Mouse (Mus musculus): ENCODE results near the gene Cep162. TPM values are rescaled to one million over a fixed set of nuclear protein-coding genes. Genes with fewer than 3 reads are reported as not detected.
A peak's percentile ranks its signal among the peaks of the same experiment; 100 is the strongest.

Cep162 gene
- polyA plus RNA-seq (2014; fragmentation: Nextera tagmentation; extraction: Ambion mirVana): 5.6 and 5.8 TPM in 2 replicates

DNA sequence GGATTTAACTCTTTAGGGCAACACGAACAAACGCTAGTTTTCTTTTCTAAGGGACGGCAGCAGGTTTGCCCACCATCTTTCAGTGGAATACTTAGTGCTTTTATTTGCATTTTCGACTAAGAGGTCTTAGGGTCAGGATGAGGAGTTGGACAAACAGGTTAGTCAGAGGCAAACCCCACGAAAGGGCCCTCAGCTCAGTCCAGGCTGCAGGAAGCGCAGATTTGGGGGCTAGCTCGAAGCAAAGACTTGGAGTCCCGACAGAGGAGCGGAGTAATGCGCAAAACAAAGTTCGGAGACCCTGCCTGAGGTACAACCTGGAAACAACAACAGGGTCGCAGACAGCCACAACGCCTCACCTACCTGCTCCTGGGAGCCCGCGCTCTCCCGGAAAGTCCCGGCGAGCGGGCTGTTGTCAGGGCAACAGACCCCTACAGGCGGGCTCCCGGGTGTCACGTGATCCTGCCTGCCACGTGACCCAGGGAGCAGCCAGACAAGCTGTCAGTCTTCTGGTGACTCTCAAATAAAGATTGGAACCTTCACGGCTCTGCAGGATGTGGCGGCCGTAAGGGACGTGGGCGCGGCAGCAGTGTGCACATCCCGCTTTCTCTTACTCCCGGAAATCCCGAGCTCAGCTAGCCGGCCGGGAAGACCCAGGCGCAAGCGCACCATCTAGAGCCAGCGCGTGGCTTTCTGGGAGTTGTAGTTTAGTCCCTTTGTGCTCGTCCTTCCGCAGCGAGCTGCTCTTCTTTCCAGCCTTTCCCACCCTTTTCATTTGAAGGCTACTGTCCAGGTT lies at the start of gene Cep162:
Gene Cep162 (minus strand): TSS at position 634 of the 793 bp plus-strand sequence.
- peak; percentile 85 for DNase-seq (ENCODE audit: low spot score)
- no peaks in the 10 kb centered on the region for H3K27me3 ChIP-seq (replicated peaks; ENCODE audit: control insufficient read depth, insufficient read depth, low read length)
- WGBS: under 1% methylated on average over 41 of the region's 41 CpGs
- H3K9me3 ChIP-seq (ENCODE audit: control insufficient read depth, low read length): no peaks in the 10 kb centered on the region
- peak within 1 kb of the TSS; percentile 79 for H3K4me2 ChIP-seq
- no peaks in the 10 kb centered on the region for H3K4me1 ChIP-seq (replicated peaks; ENCODE audit: control insufficient read depth, insufficient read depth, low read length)
- ATAC-seq (replicated peaks; ENCODE audit: low FRiP score): peak; percentile 97
- peak within 1 kb of the TSS; percentile 69 for H3K9ac ChIP-seq (ENCODE audit: low read depth, low read length)
- peak within 1 kb of the TSS; percentile 49; the same call in 1 of the 2 replicates for H3K27ac ChIP-seq (ENCODE audit: low read depth, low read length)
- H3K36me3 ChIP-seq (ENCODE audit: control insufficient read depth, insufficient read depth, low read length): no peaks in the 10 kb centered on the region; the same call in 1 of the 2 replicates
- H3K4me3 ChIP-seq (ENCODE audit: low read depth, low read length): peak within 1 kb of the TSS; percentile 69

- ATAC-seq (replicated peaks; ENCODE audit: low FRiP score): no peak
Measured at GRCm38 (mm10) chr9:87303196-87303595, 47.9 kb upstream of the Cep162 start.

GRCm38 (mm10) chr9:87298900-87299299 lies 43.6 kb upstream of the Cep162 start:
- no peaks in the 10 kb centered on the region for H3K36me3 ChIP-seq (ENCODE audit: control insufficient read depth, insufficient read depth, low read length)
- 67% methylated on average over 12 of the region's 12 CpGs for WGBS
- H3K9me3 ChIP-seq (ENCODE audit: control insufficient read depth, low read length): no peaks in the 10 kb centered on the region
- H3K4me3 ChIP-seq (ENCODE audit: low read depth, low read length): no peak overlapping the region
- H3K9ac ChIP-seq (ENCODE audit: low read depth, low read length): no peak overlapping the region
- no peak for DNase-seq (ENCODE audit: low spot score)
- H3K4me1 ChIP-seq (replicated peaks; ENCODE audit: control insufficient read depth, insufficient read depth, low read length): no peaks in the 10 kb centered on the region
- no peak overlapping the region for H3K27ac ChIP-seq (ENCODE audit: low read depth, low read length)
- no peak overlapping the region for H3K4me2 ChIP-seq
- no peak for ATAC-seq (replicated peaks; ENCODE audit: low FRiP score)
- no peaks in the 10 kb centered on the region for H3K27me3 ChIP-seq (replicated peaks; ENCODE audit: control insufficient read depth, insufficient read depth, low read length)

More at GRCm38 (mm10) chr9:87303196-87303595, 47.9 kb upstream of the Cep162 start:
- no peak for DNase-seq (ENCODE audit: low spot score)
- Histone ChIP-seq H3K27ac (ENCODE audit: low read depth, low read length) (no peak overlapping the region), H3K4me1 (replicated peaks; ENCODE audit: control insufficient read depth, insufficient read depth, low read length) (no peaks in the 10 kb centered on the region), H3K36me3 (ENCODE audit: control insufficient read depth, insufficient read depth, low read length) (no peaks in the 10 kb centered on the region), H3K4me3 (ENCODE audit: low read depth, low read length) (no peak overlapping the region), H3K9me3 (ENCODE audit: control insufficient read depth, low read length) (no peaks in the 10 kb centered on the region), H3K4me2 (no peak overlapping the region), H3K27me3 (replicated peaks; ENCODE audit: control insufficient read depth, insufficient read depth, low read length) (no peaks in the 10 kb centered on the region), H3K9ac (ENCODE audit: low read depth, low read length) (no peak overlapping the region)

GRCm38 (mm10) chr9:87297522-87297921 lies 42.2 kb upstream of the Cep162 start:
- DNase-seq (ENCODE audit: low spot score) (no peak), ATAC-seq (replicated peaks; ENCODE audit: low FRiP score) (no peak)
- no peaks in the 10 kb centered on the region for H3K4me1 ChIP-seq (replicated peaks; ENCODE audit: control insufficient read depth, insufficient read depth, low read length)
- H3K4me2 ChIP-seq: no peak overlapping the region
- no peak overlapping the region for H3K27ac ChIP-seq (ENCODE audit: low read depth, low read length)
- H3K9me3 ChIP-seq (ENCODE audit: control insufficient read depth, low read length): no peaks in the 10 kb centered on the region
- no peak overlapping the region for H3K4me3 ChIP-seq (ENCODE audit: low read depth, low read length)
- 67% methylated on average over 1 of the region's 1 CpGs for WGBS
- H3K36me3 ChIP-seq (ENCODE audit: control insufficient read depth, insufficient read depth, low read length): no peaks in the 10 kb centered on the region
- H3K27me3 ChIP-seq (replicated peaks; ENCODE audit: control insufficient read depth, insufficient read depth, low read length): no peaks in the 10 kb centered on the region
- H3K9ac ChIP-seq (ENCODE audit: low read depth, low read length): no peak overlapping the region

GRCm38 (mm10) chr9:87255696-87256030 lies 327 bp upstream of the Cep162 start:
- Histone ChIP-seq H3K4me1 (replicated peaks; ENCODE audit: control insufficient read depth, insufficient read depth, low read length) (no peaks in the 10 kb centered on the region), H3K9ac (ENCODE audit: low read depth, low read length) (peak overlapping the region; percentile 69), H3K27ac (ENCODE audit: low read depth, low read length) (no peak overlapping the region; the same call in 1 of the 2 replicates), H3K36me3 (ENCODE audit: control insufficient read depth, insufficient read depth, low read length) (no peaks in the 10 kb centered on the region; the same call in 1 of the 2 replicates), H3K27me3 (replicated peaks; ENCODE audit: control insufficient read depth, insufficient read depth, low read length) (no peaks in the 10 kb centered on the region), H3K4me2 (peak overlapping the region; percentile 79), H3K4me3 (ENCODE audit: low read depth, low read length) (peak overlapping the region; percentile 69), H3K9me3 (ENCODE audit: control insufficient read depth, low read length) (no peaks in the 10 kb centered on the region)
- peak; percentile 74 for ATAC-seq (replicated peaks; ENCODE audit: low FRiP score)
- WGBS: 24% methylated on average over 6 of the region's 6 CpGs
- DNase-seq (ENCODE audit: low spot score): no peak

DNA sequence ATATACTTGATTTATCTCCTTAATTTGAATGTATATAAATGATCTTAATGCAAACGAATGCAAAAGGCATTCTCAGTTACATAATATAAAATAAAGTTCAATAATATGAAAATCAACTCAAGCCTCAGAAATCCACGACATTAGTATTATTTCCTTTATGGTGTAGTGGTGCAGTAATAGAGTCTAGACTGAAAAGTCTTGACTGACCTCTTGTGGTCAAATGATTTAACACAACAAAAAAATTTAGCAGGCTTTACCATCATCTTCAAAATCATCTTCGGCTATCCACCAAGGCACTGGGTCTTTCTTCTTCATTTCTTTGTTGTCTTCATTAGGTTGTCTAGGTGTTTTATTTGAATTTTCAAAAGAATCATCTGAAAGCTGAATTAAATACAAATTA lies 7.2 kb downstream of the Cep162 start:
- DNase-seq (ENCODE audit: low spot score) (no peak), ATAC-seq (replicated peaks; ENCODE audit: low FRiP score) (0 out of 2 replicates have a peak, but pooled peaks have one; percentile 45)
- Histone ChIP-seq H3K9ac (ENCODE audit: low read depth, low read length) (no peak overlapping the region), H3K27me3 (replicated peaks; ENCODE audit: control insufficient read depth, insufficient read depth, low read length) (no peaks in the 10 kb centered on the region), H3K9me3 (ENCODE audit: control insufficient read depth, low read length) (no peaks in the 10 kb centered on the region), H3K27ac (ENCODE audit: low read depth, low read length) (no peak overlapping the region), H3K4me3 (ENCODE audit: low read depth, low read length) (no peak overlapping the region), H3K4me2 (no peak overlapping the region), H3K4me1 (replicated peaks; ENCODE audit: control insufficient read depth, insufficient read depth, low read length) (no peaks in the 10 kb centered on the region), H3K36me3 (ENCODE audit: control insufficient read depth, insufficient read depth, low read length) (no peaks in the 10 kb centered on the region; the same call in 1 of the 2 replicates)
- WGBS: 44% methylated on average over 3 of the region's 3 CpGs

- Histone ChIP-seq H3K4me2 (no peak overlapping the region), H3K27me3 (replicated peaks; ENCODE audit: control insufficient read depth, insufficient read depth, low read length) (no peaks in the 10 kb centered on the region), H3K27ac (ENCODE audit: low read depth, low read length) (no peak overlapping the region), H3K9me3 (ENCODE audit: control insufficient read depth, low read length) (no peaks in the 10 kb centered on the region), H3K36me3 (ENCODE audit: control insufficient read depth, insufficient read depth, low read length) (no peaks in the 10 kb centered on the region; the same call in 1 of the 2 replicates), H3K4me1 (replicated peaks; ENCODE audit: control insufficient read depth, insufficient read depth, low read length) (no peaks in the 10 kb centered on the region), H3K4me3 (ENCODE audit: low read depth, low read length) (no peak overlapping the region), H3K9ac (ENCODE audit: low read depth, low read length) (no peak overlapping the region)
- WGBS: 82% methylated on average over 1 of the region's 1 CpGs
- no peak for ATAC-seq (replicated peaks; ENCODE audit: low FRiP score)
- DNase-seq (ENCODE audit: low spot score): no peak
Measured at GRCm38 (mm10) chr9:87247678-87248077, 7.7 kb downstream of the Cep162 start.

- H3K36me3 ChIP-seq (ENCODE audit: control insufficient read depth, insufficient read depth, low read length): peaks cover 5% of the 10 kb centered on the region; the same call in 1 of the 2 replicates
- no peak for ATAC-seq (replicated peaks; ENCODE audit: low FRiP score)
- no peaks in the 10 kb centered on the region for H3K9me3 ChIP-seq (ENCODE audit: control insufficient read depth, low read length)
- no peak overlapping the region for H3K9ac ChIP-seq (ENCODE audit: low read depth, low read length)
- 64% methylated on average over 4 of the region's 4 CpGs for WGBS
- no peak overlapping the region for H3K4me2 ChIP-seq
- H3K4me1 ChIP-seq (replicated peaks; ENCODE audit: control insufficient read depth, insufficient read depth, low read length): no peaks in the 10 kb centered on the region
- H3K27me3 ChIP-seq (replicated peaks; ENCODE audit: control insufficient read depth, insufficient read depth, low read length): no peaks in the 10 kb centered on the region
- H3K4me3 ChIP-seq (ENCODE audit: low read depth, low read length): no peak overlapping the region
- no peak for DNase-seq (ENCODE audit: low spot score)
- H3K27ac ChIP-seq (ENCODE audit: low read depth, low read length): no peak overlapping the region
Measured at GRCm38 (mm10) chr9:87213204-87213603, 42.1 kb downstream of the Cep162 start.

DNA sequence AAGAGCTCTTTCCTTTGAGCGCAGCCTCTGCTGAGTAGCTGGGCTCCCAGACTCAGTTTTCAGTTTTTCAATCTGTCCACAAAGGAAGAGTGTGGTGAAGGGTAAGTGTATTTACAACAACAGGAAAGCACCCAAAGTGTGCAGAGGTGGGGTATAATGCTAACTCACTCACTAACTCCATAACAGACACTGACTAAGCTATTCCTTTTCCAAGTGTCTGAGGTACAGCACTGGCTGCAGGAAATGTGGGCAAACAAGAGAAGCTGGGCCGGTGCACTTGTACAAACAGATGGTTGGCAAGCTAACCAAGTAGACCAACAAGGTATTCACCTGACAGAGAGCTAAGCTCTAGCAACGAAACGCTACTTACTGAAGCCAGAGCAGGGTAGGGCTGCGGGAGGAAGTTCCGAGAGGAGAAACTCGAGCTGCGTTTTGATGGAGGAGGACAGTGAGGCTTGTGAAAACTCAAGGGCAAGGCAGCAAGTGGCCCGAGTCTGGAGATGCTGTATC lies 44.5 kb downstream of the Cep162 start:
- Histone ChIP-seq H3K27me3 (replicated peaks; ENCODE audit: control insufficient read depth, insufficient read depth, low read length) (no peaks in the 10 kb centered on the region), H3K9me3 (ENCODE audit: control insufficient read depth, low read length) (no peaks in the 10 kb centered on the region), H3K9ac (ENCODE audit: low read depth, low read length) (no peak overlapping the region), H3K27ac (ENCODE audit: low read depth, low read length) (no peak overlapping the region), H3K4me1 (replicated peaks; ENCODE audit: control insufficient read depth, insufficient read depth, low read length) (no peaks in the 10 kb centered on the region), H3K4me3 (ENCODE audit: low read depth, low read length) (no peak overlapping the region), H3K36me3 (ENCODE audit: control insufficient read depth, insufficient read depth, low read length) (peaks cover 3% of the 10 kb centered on the region; the same call in 1 of the 2 replicates), H3K4me2 (no peak overlapping the region)
- DNase-seq (ENCODE audit: low spot score) (no peak), ATAC-seq (replicated peaks; ENCODE audit: low FRiP score) (no peak)
- 92% methylated on average over 9 of the region's 9 CpGs for WGBS
